Mouse (Mus musculus) embryonic fibroblast, embryonic 13.5 days (primary cell): ENCODE results near the gene Grpel1.

Source experiments
- CTCF ChIP-seq: IDR thresholded peaks from 2 replicates; pipeline ENCODE4 v1.5.1; 2011; ENCODE audit warnings: mild to moderate bottlenecking, control low read depth, low read length, moderate library complexity, borderline replicate concordance; ENCODE audit not compliant: insufficient read depth
- POLR2A ChIP-seq: IDR thresholded peaks from 2 replicates; pipeline ENCODE4 v1.6.1; 2011; ENCODE audit warnings: low read depth, mild to moderate bottlenecking, control low read depth, low read length, moderate library complexity

GRCm38 (mm10) chr5:36510956-36511355 lies 46.2 kb downstream of the Grpel1 start:
- TF ChIP-seq CTCF (no peak), POLR2A (no peak)
